Mouse (Mus musculus) large intestine, adult 2 months (tissue): Measurements from ENCODE around the gene Bcor. TPM values are rescaled to one million over a fixed set of nuclear protein-coding genes. Genes with fewer than 3 reads are reported as not detected.

ENCODE experiments used
- DNase-seq: peaks from one replicate; pipeline ENCODE4 v3.0.0-alpha.2; 2012; ENCODE audit warnings: low read depth, low spot score
- WGBS: fragments of 180-500 bp; shearing (Covaris S2); methylation state at CpG from one replicate; pipeline ENCODE4 v1.1.7; 2018; 5-methylcytosine and 5-hydroxymethylcytosine counted together
- polyA plus RNA-seq: library from polyadenylated mRNA; depleted of rRNA; stranded (reverse); fragments of >200 nt; gene quantifications from 2 replicates; pipeline ENCODE4 v1.2.3, GENCODE M21; 2012; rRNA removed

Gene Bcor
- 5.5 and 6.7 TPM in 2 replicates for polyA plus RNA-seq

GRCm38 (mm10) chrX:12159981-12160656, at the start of gene Bcor:
TSS of gene Bcor (minus strand) at chrX:12160355.
- WGBS: 9% methylated on average over 44 of the region's 56 CpGs
- DNase-seq: no peak

GRCm38 (mm10) chrX:12202951-12203350, 42.8 kb upstream of the Bcor start:
- DNase-seq: no peak
- WGBS: 86% methylated on average over 3 of the region's 3 CpGs

DNA sequence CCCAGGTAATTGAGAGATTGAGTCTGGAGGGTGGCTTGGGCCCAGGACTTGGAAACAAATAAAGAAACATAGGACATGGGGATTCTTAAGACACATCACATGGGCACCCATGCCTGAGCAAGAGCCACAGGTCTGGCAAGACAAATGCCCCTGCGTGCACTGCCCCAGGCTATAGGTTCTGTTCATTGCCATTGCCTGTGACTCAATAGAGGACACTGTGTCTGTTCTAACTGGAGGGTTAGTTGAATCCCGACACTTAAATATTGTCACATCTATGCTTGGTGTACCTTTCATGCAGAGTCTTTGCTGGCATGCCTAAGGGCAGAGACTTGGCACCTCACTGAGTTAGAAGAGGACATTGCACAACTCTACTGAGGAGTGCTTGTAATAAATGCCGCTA, 41.0 kb upstream of the Bcor start:
- 98% methylated on average over 3 of the region's 3 CpGs for WGBS
- DNase-seq: no peak

GRCm38 (mm10) chrX:12195234-12195919, 35.2 kb upstream of the Bcor start:
- DNase-seq: no peak
- 64% methylated on average over 11 of the region's 11 CpGs for WGBS

DNA sequence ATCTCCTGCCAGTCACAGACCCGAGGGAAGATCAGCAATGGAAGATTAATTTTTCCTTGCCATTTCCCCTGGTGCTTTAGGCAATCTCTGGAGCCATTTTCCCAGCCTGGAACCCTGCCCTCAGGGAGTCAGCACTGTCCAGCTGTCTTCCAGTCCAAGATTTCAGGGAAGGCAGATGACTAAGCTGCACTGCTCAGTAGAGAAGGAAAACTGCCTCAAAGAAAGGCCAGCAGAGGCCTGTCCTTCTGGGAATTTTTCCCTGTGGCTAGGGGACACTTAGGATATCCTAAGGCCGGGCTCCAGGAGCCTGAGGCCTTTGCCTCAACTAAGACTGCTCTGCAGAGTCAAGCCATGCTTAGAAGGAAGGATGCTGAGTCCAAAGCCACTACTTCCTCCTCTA, 32.2 kb upstream of the Bcor start:
- WGBS: 60% methylated on average over 2 of the region's 2 CpGs
- no peak for DNase-seq

GRCm38 (mm10) chrX:12189511-12189910, 29.4 kb upstream of the Bcor start:
- WGBS: 74% methylated on average over 4 of the region's 4 CpGs
- DNase-seq: no peak

DNA sequence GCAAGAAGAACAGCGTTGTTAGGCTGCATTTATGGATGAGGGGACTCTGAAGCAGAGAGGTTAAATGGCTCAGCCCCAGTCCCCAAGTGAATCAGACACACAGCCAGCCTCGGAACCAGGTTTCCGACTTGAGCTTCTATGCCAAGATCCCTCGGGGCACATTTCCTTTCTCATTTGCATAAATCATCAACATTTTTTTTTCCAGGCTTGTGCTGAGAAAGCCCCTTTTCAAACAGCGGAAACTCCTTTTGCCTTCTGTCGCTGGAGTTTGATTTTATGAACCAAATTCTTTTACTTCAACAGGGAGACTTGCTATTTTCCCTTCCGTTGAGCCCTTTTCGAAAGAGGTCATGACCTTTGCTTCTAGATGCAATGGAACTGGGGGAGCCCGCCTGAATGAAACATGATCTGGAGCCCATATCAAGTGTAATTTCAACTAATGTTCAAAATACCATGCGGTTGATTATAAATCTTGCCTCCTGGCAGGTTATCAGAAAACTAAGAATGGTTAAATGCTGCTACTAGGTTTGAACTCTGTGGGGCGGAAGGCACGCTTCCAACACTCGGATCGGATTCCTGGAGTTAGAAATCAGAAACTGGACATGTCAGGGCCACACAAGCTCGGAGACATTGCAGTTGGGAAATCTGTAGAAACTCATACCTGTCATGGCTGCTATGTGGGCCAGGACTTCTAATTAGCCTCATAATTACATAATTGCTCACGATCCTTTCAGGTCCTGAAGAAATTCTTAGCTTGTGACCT, 15.2 kb upstream of the Bcor start:
- DNase-seq: no peak
- 64% methylated on average over 16 of the region's 16 CpGs for WGBS

DNA sequence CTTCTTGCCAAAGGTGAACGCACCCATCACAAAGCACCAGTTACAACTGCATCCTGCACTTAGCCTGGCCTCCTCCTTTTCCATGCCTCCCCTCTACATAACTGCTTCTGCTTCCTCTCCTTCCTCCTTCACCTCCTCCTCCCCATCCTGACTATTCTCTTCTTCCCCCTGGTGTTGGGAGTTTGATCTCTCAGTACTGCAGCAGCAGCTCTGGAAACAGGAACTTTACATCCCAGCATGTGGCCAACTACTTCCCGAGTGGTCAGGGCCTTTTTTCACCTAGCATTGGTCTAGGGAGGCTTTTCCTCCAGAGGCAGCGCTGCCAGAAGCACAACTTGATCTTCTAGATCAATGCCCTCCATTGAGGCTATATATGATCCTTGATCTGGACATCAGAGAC, 10.0 kb upstream of the Bcor start:
- no peak for DNase-seq
- WGBS: 77% methylated on average over 3 of the region's 3 CpGs

GRCm38 (mm10) chrX:12164591-12165529, 4.7 kb upstream of the Bcor start:
- WGBS: 49% methylated on average over 11 of the region's 11 CpGs
- no peak for DNase-seq

DNA sequence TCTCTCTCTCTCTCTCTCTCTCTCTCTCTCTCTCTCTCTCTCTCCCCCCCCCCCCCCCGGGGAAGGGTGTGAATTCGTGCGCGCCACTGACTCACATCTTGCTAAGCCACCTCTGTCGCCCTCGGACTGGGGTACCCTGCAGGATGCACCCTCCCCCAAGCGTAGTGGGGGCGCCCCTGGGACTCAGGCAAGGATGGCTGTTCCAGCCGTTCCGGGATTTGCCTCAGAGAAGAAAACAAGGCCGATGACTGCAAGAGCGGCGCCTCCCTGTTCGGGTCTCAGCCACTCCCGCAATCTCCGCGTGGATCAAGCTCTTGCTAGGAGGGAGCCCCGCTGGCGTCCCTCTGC, 647 bp downstream of the Bcor start:
- no peak for DNase-seq
- 8% methylated on average over 15 of the region's 19 CpGs for WGBS

GRCm38 (mm10) chrX:12158821-12159533, 1.2 kb downstream of the Bcor start:
- 13% methylated on average over 30 of the region's 31 CpGs for WGBS
- DNase-seq: no peak

- 2% methylated on average over 42 of the region's 44 CpGs for WGBS
- DNase-seq: no peak
These were observed 1.8 kb downstream of the Bcor start for GRCm38 (mm10) chrX:12158244-12158820.

DNA sequence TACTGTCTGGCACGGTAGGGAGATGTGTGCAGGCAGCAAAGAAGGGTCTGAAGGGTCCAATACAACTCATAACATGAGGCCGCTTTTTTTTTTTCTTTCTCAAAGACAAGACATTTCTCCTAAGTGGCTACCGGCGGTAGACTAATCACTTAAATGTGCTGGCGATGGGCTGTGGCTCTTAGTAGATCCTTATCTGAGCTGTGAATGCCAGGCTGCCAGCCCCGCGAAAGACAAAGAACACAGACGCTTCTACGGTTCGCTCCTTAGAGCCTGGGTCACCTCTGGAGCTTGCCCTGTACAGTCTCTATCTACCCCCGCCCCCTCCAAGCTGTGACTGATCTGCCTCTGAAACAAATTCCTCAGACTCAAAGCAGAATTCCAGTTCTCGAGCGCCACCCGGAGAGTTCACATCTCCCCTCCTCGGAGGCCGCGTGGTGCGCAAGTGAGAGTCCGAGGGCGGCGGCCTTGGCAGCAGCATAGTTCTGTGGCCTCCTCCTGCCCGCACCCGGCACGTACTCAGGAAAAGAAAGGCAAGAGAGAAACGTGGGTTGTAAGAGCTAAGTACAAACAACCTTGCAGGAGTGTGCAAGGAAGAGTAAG, 2.7 kb downstream of the Bcor start:
- 23% methylated on average over 25 of the region's 25 CpGs for WGBS
- no peak for DNase-seq

DNA sequence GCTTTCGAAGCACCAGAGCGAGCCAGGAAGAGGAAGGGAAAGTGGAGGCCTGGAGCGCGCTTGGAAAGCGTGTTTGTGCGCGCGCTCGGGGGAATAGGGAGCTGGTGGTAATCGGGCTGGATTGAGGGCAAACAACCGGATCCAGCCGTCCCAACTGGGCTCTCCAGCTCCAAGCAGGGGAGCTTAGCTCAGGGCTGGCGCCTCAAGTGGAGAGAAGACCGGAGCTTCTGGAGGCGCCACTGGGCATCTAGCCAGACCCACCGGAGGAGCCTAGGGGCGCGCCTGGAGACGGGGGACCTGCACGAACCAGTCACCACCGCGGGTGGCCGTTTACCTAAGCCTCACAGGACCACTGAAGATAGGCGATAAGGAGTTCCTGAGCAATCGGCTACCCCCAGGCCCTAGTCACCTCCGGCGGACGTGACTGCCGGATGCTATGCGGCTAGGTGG, 4.3 kb downstream of the Bcor start:
- DNase-seq: no peak
- WGBS: 16% methylated on average over 30 of the region's 30 CpGs

GRCm38 (mm10) chrX:12155068-12155840, 4.9 kb downstream of the Bcor start:
- 42% methylated on average over 30 of the region's 30 CpGs for WGBS
- DNase-seq: no peak

GRCm38 (mm10) chrX:12153141-12154095, 6.7 kb downstream of the Bcor start:
- 59% methylated on average over 31 of the region's 31 CpGs for WGBS
- no peak for DNase-seq
